Mouse (Mus musculus): ENCODE results near the gene Olfr54.
"Not testable (repeated sequence)": the region's sequence is repeated elsewhere in the genome, so short reads cannot be mapped to it uniquely, and the experiment has no call there.

Gene Olfr54

DNA sequence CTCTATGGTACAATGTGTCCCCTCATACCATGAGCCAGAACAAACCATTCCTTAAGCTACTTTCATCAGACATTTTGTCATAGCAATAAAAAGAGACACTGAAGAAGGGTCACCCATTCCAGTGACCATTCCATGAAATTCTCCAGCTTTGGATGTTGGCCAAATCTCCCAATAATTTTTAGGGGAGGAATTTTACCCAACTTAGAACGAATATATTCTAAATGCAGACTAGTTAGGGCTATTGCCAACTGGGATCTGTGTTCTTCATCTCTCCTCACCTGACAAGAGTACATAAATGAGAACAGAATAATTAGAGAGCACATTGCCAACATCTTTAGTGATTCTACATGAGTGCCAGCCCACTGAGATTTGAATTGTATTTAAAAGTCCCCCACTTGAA lies at the start of gene Olfr54:
Gene Olfr54, plus strand, starts transcription at position 301 of the 400 bp plus-strand sequence.
- no peak for DNase-seq

DNA sequence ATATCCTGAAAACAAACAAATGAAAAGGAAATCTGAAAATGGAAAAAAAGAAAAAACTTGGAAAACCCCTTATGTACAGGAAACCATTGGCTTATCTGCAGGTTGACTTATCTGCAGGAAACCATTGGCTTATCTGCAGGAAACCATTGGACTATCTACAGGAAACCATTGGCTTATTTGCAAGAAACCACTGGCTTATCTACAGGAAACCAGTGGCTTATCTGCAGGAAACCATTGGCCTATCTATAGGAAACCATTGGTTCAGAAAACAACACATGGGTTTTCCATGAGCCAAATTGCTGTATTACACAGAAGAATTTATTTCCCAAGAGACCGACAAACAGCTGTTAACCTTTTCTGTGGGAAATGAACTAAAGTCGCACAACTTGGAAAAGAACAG lies 49.1 kb upstream of the Olfr54 start:
- DNase-seq = no peak

DNA sequence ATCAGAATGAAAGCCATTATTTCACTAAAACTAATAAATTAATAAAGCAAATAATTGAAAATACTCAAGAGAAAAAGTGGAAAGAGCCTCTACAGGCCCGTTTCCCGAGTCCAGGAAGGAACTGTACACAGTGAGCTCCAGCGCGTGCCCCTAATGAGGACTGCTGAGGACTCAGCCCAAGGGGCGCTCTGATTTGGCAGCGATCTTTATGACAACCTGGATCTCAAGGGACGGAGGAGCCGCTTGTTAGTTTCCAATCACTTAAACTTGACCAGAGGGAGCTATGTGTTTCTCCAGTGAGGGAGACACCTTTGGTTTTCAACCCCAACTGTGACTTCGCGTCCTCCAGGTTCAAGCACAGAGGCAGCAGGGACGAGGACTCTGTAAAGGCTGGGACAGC lies 47.8 kb upstream of the Olfr54 start, which contains the start of gene Olfr1378:
Gene Olfr1378, plus strand, starts transcription at position 301 of the 400 bp plus-strand sequence.
- no peak for DNase-seq

DNA sequence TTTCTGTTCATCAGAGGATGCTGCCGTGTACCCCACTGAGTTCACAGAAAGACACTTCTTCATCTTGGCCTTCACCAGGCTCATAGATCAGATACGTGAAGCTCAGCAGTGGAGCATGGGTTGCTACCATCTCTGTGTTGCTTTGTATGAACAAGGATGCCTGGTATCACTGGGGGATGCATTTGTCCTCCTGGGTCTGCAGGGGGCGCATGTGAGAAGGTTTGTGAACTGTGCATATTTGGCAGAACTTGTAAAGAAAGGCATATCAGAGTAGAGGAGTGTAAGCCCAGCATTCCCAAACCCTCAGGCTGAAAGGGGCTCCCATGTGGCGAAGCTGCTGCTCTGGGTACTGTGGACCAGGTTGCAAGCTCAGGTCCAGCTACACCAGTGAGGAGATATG lies 36.8 kb upstream of the Olfr54 start:
- DNase-seq = no peak

DNA sequence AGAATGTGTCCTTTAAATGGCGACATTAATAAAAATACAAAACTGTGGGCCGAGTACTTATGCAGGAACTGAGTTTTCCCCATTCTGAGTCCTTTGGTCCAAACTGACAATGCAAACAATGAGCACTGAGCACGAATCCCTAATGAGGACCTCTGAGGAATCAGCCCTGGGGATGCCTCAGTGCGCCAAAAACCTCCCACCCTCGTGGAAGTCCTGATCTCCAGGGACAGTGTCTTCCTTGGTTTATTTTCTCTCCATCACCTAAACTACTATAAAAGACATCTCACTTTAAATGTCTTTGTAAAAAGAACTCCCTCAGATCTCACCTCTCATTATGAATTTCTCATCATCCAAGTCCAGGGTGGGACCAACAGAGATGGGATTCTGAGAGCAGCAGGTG lies 32.4 kb upstream of the Olfr54 start, which contains the start of gene Olfr1377:
Gene Olfr1377, plus strand, starts transcription at position 301 of the 400 bp plus-strand sequence.
- no peak for DNase-seq

DNA sequence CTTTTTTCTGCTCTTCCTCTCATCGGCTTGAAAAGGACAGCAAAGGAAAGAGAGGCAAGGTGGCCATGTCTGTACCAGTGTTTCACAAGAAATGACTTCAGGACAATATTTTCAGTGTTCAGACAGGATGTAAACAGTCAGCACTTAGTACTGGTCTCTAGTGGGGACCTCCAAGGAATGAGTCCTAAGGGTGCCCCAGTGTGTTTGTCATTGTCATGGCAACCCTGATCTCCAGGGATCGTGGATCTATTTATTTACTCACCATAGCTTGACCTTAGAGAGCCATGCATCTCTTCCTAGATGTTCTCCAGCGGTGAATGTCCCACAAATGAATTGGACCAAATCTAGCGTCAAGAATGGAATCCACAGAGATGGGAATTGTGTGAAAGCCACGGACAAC lies 10.7 kb upstream of the Olfr54 start, which contains the start of gene Olfr51:
Gene Olfr51, plus strand, starts transcription at position 301 of the 400 bp plus-strand sequence.
- DNase-seq = no peak

DNA sequence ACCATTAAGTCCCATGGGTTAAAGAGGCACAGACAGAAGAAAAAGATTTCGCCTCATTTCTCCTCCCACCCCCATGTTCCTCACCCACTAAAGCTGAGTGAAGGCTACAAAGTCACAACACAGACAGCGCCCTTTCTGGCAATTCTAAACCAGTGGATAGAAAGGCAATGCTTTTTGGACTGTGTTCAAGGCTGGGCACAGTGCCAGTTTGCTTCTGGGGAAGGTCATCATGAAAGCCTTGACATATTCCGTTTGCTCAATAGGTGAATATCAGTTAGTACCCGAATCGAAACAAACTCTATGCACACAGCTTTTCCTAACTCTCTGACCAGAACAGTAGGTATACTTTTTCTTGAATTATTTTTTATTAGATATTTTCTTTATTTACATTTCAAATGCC lies 2.2 kb upstream of the Olfr54 start:
- no peak for DNase-seq

DNA sequence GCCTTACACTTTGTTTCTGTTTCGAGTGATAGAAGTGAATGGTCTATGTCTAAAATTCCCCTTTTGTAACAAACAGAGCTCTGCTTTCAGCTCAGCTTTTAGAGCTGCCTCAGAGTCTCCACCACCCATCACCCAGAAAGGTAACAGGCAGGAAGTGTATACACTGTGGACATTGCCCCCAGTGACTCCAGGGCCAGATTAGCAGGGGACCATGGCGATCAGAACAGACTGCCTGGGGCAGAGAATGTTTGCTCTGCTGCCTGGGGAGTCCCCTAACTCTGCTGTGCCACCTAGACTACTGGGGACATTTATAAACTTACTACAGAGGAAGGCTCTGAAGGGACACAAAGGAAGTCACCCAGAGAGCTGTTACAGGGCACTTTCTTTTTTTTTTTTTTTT lies 2.3 kb downstream of the Olfr54 start:
- no peak for DNase-seq

DNA sequence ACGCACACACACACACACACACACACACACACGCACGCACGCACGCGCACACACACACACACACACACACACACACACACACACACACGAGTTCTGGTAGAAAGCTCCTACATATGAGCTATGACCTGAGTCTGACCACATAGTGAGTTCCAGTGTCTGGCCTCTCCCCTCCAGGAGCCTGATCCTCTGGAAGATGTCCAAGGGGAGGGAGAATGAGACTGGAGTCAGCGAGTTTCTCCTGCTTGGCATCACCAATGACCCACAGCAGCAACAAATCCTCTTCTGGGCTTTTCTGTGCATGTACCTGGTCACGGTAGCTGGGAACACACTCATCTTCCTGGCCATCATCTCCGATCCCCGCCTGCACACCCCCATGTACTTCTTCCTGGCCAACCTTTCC lies 12.8 kb downstream of the Olfr54 start:
- not testable (repeated sequence) for DNase-seq

DNA sequence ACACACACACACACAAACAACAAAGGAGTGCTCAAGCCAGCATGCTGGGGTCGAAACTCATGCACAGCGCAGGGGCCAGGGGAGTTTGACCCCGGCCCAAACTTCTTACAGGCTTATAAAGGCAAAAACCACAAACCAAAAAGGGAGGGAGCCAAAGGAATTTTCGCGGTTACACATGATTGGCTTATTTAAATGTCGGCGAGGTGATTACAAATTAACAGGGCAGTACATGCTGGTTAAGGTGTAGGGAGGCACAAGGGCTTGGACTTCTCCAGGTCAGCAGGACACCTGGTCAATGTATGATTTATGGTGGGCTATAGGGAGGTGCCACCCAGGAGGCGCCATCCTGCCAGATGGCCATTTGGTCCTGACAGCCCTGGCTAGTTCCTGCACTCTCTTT lies 15.3 kb downstream of the Olfr54 start:
- not testable (repeated sequence) for DNase-seq

DNA sequence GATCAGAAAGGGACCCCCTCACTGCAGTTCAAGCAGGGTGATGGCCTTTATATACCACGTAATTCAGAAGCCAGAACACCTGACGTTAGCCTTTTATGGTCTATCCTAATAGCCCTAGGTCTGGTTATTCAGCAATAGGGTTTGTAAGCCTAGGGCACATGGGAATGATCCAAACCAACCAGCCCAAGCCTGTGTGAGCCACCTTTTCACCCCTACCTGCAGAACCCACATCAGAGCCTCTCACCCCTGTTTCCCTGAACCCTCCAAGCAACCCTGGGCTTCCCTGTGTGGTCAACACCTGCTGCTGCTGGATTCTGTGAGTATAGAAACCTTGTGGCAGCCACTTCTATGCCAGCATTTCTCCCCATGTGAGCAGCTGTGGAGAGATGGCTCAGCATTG lies 16.2 kb downstream of the Olfr54 start:
- DNase-seq = no peak

DNA sequence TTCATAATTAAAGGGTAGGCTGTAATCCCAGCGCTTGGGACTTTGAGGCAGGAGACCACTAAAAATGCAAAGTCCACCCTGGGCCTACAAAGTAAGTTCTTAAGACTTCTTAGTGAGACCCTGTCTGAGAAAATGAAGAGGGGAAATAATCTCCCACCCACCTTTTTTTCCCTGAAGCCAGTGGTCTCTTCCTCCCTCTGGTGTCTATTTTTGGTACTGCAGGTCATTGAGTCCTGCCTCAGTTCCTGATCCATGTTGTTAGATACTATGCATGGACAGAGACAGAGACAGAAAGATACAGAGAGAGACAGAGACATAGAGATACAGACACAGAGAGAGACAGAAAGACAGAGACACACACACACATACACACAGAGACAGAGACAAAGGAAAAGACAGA lies 18.8 kb downstream of the Olfr54 start:
- DNase-seq = no peak

DNA sequence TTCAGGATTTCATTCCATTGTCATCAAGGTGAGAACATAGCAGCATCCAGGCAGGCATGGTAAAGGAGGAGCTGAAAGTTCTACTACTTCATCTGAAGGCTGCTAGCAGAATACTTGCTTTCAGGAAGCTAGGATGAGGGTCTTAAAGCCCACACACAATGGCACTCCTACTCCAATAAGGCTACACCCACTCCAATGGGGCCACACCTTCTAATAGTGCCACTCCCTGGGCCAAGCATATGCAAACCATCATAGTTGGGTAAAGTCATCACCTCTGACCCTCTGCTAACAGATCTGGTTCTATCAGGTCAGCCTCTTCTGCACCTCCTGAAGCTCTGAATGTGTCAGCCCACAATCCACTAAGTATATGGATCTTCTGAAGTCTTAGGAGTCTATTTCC lies 20.1 kb downstream of the Olfr54 start:
- not testable (repeated sequence) for DNase-seq

DNA sequence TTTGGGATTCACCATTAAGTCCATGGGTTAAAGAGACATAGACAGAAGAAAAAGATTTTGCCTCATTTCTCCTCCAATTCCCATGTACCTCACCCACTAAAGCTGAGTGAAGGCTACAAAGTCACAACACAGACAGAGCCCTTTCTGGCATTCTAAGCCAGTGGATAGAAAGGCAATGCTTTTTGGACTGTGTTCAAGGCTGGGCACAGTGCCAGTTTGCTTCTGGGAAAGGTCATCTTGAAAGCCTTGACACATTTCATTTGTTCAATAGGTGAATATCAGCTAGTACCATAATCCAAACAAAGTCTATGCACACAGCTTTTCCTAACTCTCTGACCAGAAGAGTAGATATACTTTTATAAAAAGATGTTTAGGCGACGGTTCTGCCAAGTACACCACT lies 21.9 kb downstream of the Olfr54 start:
- no peak for DNase-seq

DNA sequence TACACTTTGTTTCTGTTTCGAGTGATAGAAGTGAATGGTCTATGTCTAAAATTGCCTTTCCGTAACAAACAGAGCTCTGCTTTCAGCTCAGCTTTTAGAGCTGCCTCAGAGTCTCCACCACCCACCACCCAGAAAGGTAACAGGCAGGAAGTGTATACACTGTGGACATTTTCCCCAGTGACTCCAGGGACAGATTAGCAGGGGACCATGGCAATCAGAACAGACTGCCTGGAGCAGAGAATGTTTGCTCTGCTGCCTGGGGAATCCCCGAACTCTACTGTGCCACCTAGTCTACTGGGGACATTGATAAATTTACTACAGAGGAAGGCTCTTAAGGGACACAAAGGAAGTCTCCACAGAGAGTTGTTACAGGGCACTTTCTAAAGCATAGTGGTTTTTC lies 30.7 kb downstream of the Olfr54 start:
- not testable (repeated sequence) for DNase-seq

DNA sequence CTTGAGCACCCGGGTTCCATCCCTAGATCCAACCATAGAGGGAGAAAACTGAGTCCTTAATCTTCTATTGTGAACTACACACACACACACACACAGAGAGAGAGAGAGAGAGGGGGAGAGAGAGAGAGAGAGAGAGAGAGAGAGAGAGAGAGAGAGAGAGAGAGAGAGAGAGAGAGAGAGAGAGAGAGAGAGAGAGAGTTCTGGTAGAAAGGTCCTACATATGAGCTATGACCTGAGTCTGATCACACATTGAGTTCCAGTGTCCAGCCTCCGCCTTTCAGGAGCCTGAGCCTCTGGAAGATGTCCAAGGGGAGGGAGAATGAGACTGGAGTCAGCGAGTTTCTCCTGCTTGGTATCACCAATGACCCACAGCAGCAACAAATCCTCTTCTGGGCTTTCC lies 33.8 kb downstream of the Olfr54 start, which contains the start of gene Olfr1375:
Gene Olfr1375, plus strand, starts transcription at position 301 of the 400 bp plus-strand sequence.
- not testable (repeated sequence) for DNase-seq

DNA sequence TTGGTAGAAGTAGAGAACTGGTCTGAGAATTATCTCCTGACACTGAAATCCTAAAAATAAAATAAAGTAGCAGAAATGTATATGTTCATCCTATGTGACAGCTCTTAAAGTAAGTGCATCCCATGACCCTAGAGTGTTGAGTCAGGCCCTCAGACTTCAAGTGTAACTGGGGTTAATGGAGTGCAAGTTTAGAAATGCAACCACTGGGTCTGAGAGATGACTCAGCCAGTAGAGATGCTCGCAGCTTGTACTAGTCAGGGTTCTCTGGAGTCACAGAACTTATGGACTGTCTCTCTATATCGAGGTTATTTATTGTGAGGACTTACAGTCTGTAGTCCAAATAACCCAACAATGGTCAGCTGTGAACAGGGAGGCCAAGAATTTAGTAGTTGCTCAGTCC lies 37.6 kb downstream of the Olfr54 start:
- no peak for DNase-seq

DNA sequence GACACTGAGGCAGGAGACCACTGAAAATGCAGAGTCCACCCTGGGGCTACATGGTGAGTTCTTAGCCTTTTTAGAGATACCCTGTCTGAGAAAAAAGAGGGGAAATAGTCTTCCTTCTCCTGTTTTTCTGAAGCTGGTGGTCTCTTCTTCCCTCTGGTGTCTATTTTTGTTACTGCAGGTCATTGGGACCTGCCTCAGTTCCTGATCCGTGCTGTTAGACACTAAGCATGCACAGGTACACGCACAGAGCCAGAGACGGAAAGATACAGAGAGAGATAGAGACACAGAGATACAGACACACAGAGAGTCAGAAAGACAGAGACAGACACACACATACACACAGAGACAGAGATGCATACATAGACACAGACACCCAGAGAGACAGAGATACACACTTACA lies 39.2 kb downstream of the Olfr54 start:
- no peak for DNase-seq

DNA sequence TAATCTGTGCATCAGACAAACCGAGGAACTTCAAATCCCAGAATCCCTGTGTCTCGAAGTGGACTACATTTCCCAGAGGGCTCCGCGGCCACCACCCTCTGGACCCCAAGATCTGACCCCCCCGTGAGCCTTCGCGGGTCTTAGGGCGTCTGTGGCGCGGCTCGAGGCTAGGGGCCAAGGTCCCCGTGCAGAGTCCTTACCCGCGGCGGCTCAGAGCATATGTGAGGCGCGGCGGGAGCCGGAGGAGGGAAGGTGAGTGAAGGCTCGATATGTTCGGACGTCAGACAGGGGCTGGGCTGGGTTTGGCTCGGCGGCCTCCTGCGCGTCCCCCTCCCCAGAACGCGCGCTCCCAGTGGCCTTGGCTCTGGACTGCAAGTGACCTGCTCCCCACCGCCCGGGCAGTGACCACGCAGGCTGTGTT lies 45.1 kb downstream of the Olfr54 start, which contains the start of gene Zfp354a:
Gene Zfp354a, plus strand, starts transcription at position 107 of the 421 bp plus-strand sequence.
- no peak for DNase-seq

DNA sequence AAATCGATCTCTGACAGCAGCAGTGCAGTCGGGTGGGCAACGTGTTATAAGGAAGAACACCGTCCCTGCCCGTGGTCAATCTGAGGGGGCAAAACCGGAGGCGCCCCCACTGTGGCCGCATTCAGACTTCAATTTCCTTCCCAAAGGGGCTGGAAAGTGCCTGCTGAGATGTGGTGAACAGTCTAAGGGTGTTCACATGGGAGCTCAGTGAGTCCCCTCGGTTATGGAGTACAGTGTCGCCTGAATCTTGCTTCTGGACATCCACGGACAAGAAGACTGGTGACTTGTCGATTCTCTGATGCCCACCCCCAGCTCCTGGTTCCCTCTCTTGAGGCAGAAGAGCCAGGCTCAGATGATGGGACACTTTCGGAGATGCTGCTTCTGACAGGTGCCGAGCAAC lies 45.6 kb downstream of the Olfr54 start:
- no peak for DNase-seq

DNA sequence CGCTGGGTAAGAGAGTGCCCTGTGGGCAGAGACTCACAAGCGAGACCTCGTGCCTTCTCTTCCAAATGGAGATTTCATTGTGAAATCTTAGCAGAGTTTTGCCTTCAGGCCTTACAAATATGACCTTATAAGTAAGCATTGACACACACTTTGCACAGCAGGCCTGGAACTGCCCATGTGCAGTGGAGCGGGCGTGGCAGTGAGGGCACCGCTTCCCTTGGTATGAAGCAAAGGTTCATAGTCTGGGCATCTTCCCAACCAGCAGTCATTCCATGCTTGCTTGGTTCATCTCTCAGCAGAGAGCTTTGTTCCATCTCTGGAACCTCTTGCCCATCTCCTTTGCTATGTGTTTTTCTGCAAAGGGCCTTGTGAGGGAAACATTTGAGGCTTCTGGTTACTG lies 46.9 kb downstream of the Olfr54 start:
- no peak for DNase-seq

DNA sequence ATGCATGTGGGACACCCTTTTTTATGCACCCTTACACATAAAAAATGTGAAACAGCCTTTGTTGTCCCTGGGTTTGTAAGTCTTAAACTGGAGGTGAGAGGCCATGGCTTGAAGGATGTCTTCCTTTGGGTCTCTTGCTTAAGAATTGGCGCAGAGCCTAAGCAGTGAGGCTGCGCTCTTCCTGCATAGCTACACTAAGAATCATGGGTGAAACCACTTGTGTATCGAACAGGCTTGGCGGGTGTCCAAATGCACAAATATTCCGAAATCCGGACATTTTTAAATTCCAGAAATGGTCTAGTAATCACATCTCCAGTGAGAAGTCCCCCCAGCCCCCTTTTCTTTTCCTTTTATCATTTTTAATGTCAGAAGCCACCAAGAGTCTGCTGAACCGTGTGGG lies 49.2 kb downstream of the Olfr54 start:
- DNase-seq = no peak

DNA sequence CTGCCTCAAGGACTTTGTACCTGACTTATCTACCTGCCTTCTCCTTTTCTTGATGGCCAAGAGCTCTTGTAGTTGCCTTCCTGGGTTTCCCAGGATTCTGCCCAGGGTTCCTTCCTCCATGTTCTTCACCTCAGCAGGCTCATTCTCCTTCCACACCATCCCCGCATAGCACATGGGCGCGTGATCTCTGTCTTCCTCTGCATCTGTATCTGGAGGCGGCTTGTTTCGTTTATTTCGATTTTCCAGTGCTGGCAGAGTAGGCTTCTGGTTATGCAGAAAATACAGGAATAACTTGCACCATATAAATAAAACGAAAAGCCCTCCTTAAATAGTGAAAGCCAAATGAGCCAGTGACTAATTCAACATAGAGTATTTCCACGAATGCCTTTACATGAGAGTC lies 49.8 kb downstream of the Olfr54 start:
- no peak for DNase-seq
